13 mouse cellular contexts compared by ENCODE assay signal in the genomic region with DNA sequence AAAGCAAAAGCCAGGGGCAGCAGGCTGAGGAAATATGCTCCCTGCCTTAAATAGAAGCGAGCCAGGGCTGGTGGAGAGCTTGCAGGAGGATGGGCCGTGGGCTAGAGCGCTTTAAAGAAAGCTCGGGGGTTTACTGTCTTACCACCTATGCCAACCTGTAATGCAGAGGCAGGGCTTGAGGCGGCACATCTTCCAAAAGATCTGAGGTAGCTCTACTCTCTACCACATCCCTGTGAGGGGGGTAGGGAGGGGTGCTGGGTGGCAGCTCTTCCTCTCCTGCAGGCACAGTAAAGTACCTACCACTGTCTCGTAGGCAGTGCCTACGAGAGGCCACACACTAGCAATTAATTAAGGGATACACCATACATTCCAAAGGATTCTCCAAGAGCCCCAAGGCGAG. TPM values are rescaled to one million over a fixed set of nuclear protein-coding genes. Genes with fewer than 3 reads are reported as not detected.
DNase-seq lines count a peak whose midpoint lies in the region; ATAC-seq lines count a peak whose summit lies in the region.
"Had no signal": no experiment of that assay in that cellular context is flagged by ENCODE, and none has a peak within 500 bp of the region (broad histone marks: within the 10 kb centered on the region; RNA-seq: fewer than 3 reads in every experiment).

No protein-coding gene starts in this region.

- no peak overlapping the region for H3K4me3 ChIP-seq in forebrain, embryonic 10.5 days
- no peak overlapping the region for H3K4me3 ChIP-seq in forebrain, embryonic 13.5 days
- H3K4me3 ChIP-seq in hindbrain, embryonic 12.5 days, result no peak overlapping the region
- no peak overlapping the region for H3K4me3 ChIP-seq in hindbrain, embryonic 16.5 days (ENCODE audit: low read length)
- H3K4me3 ChIP-seq in stomach, embryonic 16.5 days (replicated peaks; ENCODE audit: low read length), result no peak overlapping the region
- H3K4me3 ChIP-seq: erythroblast, embryonic 14.5 days had no signal

- no peaks in the 10 kb centered on the region for H3K27me3 ChIP-seq in forebrain, embryonic 10.5 days (ENCODE audit: poor library complexity, severe bottlenecking)
- no peaks in the 10 kb centered on the region for H3K27me3 ChIP-seq in forebrain, embryonic 13.5 days
- H3K27me3 ChIP-seq in hindbrain, embryonic 12.5 days, result no peaks in the 10 kb centered on the region
- H3K27me3 ChIP-seq in hindbrain, embryonic 16.5 days (replicated peaks; ENCODE audit: control insufficient read depth, insufficient read depth, low read length), result no peaks in the 10 kb centered on the region
- no peaks in the 10 kb centered on the region for H3K27me3 ChIP-seq in stomach, embryonic 16.5 days (ENCODE audit: control insufficient read depth, insufficient read depth, low read length)

- 0 out of 2 replicates have a peak overlapping the region, but pooled peaks have one; percentile 17 for H3K27ac ChIP-seq in forebrain, embryonic 10.5 days
- H3K27ac ChIP-seq in forebrain, embryonic 13.5 days, result no peak overlapping the region
- 0 out of 2 replicates have a peak overlapping the region, but pooled peaks have one; percentile 5 for H3K27ac ChIP-seq in hindbrain, embryonic 12.5 days
- no peak overlapping the region for H3K27ac ChIP-seq in hindbrain, embryonic 16.5 days (ENCODE audit: low read depth, low read length)
- H3K27ac ChIP-seq in stomach, embryonic 16.5 days (ENCODE audit: low read length), result no peak overlapping the region

- no peak overlapping the region for H3K4me2 ChIP-seq in forebrain, embryonic 13.5 days
- no peak overlapping the region for H3K4me2 ChIP-seq in hindbrain, embryonic 12.5 days (replicated peaks)
- H3K4me2 ChIP-seq in hindbrain, embryonic 16.5 days (ENCODE audit: low read length), result no peak overlapping the region
- H3K4me2 ChIP-seq in stomach, embryonic 16.5 days (ENCODE audit: low read depth, low read length), result no peak overlapping the region
- H3K4me2 ChIP-seq: lung, embryonic 14.5 days had no signal

- H3K4me1 ChIP-seq in forebrain, embryonic 10.5 days, result peaks cover 39% of the 10 kb centered on the region
- peaks cover 23% of the 10 kb centered on the region for H3K4me1 ChIP-seq in forebrain, embryonic 13.5 days
- peaks cover 16% of the 10 kb centered on the region for H3K4me1 ChIP-seq in hindbrain, embryonic 12.5 days
- H3K4me1 ChIP-seq in hindbrain, embryonic 16.5 days (ENCODE audit: control insufficient read depth, insufficient read depth, low read depth, low read length), result no peaks in the 10 kb centered on the region; the same call in 1 of the 2 replicates
- peaks cover 12% of the 10 kb centered on the region for H3K4me1 ChIP-seq in stomach, embryonic 16.5 days (ENCODE audit: control insufficient read depth, insufficient read depth, low read length)

- no peaks in the 10 kb centered on the region for H3K36me3 ChIP-seq in forebrain, embryonic 10.5 days (replicated peaks)
- no peaks in the 10 kb centered on the region for H3K36me3 ChIP-seq in forebrain, embryonic 13.5 days (ENCODE audit: poor library complexity, severe bottlenecking)
- H3K36me3 ChIP-seq in hindbrain, embryonic 12.5 days, result no peaks in the 10 kb centered on the region
- H3K36me3 ChIP-seq in hindbrain, embryonic 16.5 days (ENCODE audit: control insufficient read depth, insufficient read depth, low read length), result no peaks in the 10 kb centered on the region
- no peaks in the 10 kb centered on the region for H3K36me3 ChIP-seq in stomach, embryonic 16.5 days (ENCODE audit: control insufficient read depth, insufficient read depth, low read length)

- H3K9me3 ChIP-seq in forebrain, embryonic 10.5 days, result no peaks in the 10 kb centered on the region
- H3K9me3 ChIP-seq in forebrain, embryonic 13.5 days (replicated peaks), result no peaks in the 10 kb centered on the region
- no peaks in the 10 kb centered on the region for H3K9me3 ChIP-seq in hindbrain, embryonic 12.5 days (replicated peaks)
- no peaks in the 10 kb centered on the region for H3K9me3 ChIP-seq in hindbrain, embryonic 16.5 days (ENCODE audit: control insufficient read depth, low read length)
- H3K9me3 ChIP-seq in stomach, embryonic 16.5 days (replicated peaks; ENCODE audit: control insufficient read depth, low read length), result no peaks in the 10 kb centered on the region

- ATAC-seq in forebrain, embryonic 13.5 days, result no peak
- ATAC-seq in hindbrain, embryonic 12.5 days (ENCODE audit: low FRiP score), result no peak
- ATAC-seq in hindbrain, embryonic 16.5 days, result no peak
- ATAC-seq in stomach, embryonic 16.5 days (ENCODE audit: insufficient read depth, low FRiP score), result no peak

- no peak for DNase-seq in forebrain, embryonic 10.5 days (ENCODE audit: extremely low spot score, low spot score)
- peak; percentile 73 for DNase-seq in CD4-positive, CD25-positive, alpha-beta regulatory T cell, adult 2 months (ENCODE audit: low read depth, low spot score)
- no peak for DNase-seq in right cerebral cortex, postnatal 4 days
- DNase-seq in urinary bladder, postnatal 4 days (ENCODE audit: low spot score in 2 of 2), result no peak
- DNase-seq: adrenal gland, adult 2 months; left cerebral cortex, postnatal 4 days; lung, embryonic 14.5 days; midbrain, embryonic 14.5 days had no signal

- no peak overlapping the region for H3K9ac ChIP-seq in forebrain, embryonic 13.5 days
- no peak overlapping the region for H3K9ac ChIP-seq in hindbrain, embryonic 12.5 days
- H3K9ac ChIP-seq in hindbrain, embryonic 16.5 days (ENCODE audit: low read depth, low read length), result no peak overlapping the region
- peak overlapping the region; percentile 29; the same call in 1 of the 2 replicates for H3K9ac ChIP-seq in stomach, embryonic 16.5 days (ENCODE audit: low read length)
- H3K9ac ChIP-seq: lung, embryonic 14.5 days had no signal

- 72% methylated on average over 8 of the region's 8 CpGs for WGBS in forebrain, embryonic 10.5 days
- WGBS in forebrain, embryonic 13.5 days, result 57% methylated on average over 8 of the region's 8 CpGs
- WGBS in hindbrain, embryonic 12.5 days, result 81% methylated on average over 8 of the region's 8 CpGs
- 76% methylated on average over 8 of the region's 8 CpGs for WGBS in hindbrain, embryonic 16.5 days
- 67% methylated on average over 8 of the region's 8 CpGs for WGBS in stomach, embryonic 16.5 days

RNA-seq across cellular contexts. Expression of gene Itpk1, which starts 52.9 kb away (rescaled TPM):
- polyA plus RNA-seq in forebrain, embryonic 10.5 days (2016; fragmentation: Nextera tagmentation; extraction: Ambion mirVana), result 16.5 and 18.5 TPM in 2 replicates
- polyA plus RNA-seq in forebrain, embryonic 13.5 days (2015; fragmentation: Nextera tagmentation; extraction: Ambion mirVana), result 34.5 and 38.7 TPM in 2 replicates
- 16.6 and 17.1 TPM in 2 replicates for polyA plus RNA-seq in hindbrain, embryonic 12.5 days (2016; fragmentation: Nextera tagmentation; extraction: Ambion mirVana)
- polyA plus RNA-seq in hindbrain, embryonic 16.5 days (2015; fragmentation: Nextera tagmentation; extraction: Ambion mirVana), result 41.2 and 42.5 TPM in 2 replicates
- polyA plus RNA-seq in stomach, embryonic 16.5 days (2015; fragmentation: Nextera tagmentation; extraction: Ambion mirVana), result 21.9 and 22.6 TPM in 2 replicates

Comparison
In these comparisons a context has a peak if more than half of its experiments do, and no peak if none do; other contexts are left out.
1. H3K27ac ChIP-seq: peak in forebrain, embryonic 10.5 days (single experiment) and hindbrain, embryonic 12.5 days (single experiment); none in forebrain, embryonic 13.5 days (single experiment), hindbrain, embryonic 16.5 days (single experiment) and stomach, embryonic 16.5 days (single experiment).